Mouse (Mus musculus): ENCODE measurements around the gene Akr1a1.

Akr1a1 gene

DNA sequence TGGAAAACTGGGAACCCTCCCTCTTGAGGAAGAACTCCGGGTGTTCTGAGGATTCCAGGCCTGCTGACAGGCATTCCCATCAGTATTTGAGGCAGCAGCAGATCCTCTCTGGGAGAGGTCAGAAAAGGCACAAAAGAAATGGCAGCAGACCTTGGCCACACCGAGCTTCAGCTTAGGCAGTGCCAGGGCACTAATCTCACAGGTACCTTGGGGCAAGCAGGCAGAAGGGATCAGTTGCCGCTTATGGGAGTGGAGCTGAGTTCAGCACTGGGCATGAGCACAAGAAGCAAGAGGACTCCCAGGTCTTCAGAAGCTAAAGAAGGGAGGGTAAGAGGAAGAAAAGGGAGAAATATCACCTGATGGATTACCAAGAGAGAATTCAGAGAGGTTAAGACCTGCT lies 6.5 kb upstream of the Akr1a1 start:
- DNase-seq: peak; percentile 33

DNA sequence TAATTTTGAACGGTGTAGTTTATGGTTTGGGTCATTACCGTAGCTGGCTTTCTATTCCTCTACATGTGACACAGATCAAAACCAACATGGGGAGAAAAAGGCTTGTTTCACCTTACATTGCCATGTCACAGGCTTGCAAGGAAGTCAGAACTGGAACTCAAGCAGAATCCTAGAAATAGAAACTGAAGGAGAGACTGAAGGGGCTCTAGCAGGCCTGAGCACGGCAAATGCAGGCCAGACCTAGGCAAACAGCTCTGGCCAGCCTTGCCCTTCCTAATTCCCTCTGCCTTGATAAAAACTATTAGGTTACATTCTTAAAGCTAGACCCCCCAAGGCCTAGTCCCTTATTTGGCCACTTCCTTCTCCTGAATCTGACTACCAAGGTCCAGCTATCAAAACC lies 4.2 kb upstream of the Akr1a1 start:
- DNase-seq: no peak

DNA sequence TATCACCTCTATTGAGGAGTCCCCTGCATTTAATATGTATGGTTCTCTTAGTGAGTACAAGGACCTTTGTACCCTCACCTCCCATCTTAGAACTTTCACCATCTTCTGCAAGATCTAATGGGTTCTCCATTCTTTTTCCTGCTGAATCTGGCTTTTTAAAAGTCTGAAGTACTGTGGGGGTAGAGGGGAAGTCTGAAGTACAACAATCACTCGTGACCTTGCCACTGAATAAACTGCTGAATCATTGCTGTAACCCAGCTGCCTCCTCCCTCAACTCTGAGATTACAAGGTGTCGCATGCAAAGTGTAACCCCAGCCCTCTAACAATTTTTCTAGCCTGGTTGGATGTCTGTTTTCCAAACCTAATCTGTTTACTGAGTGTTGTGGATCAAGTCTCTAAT lies 3.6 kb upstream of the Akr1a1 start:
- DNase-seq: peak; percentile 31

GRCm38 (mm10) chr4:116653228-116653627 lies 1.7 kb upstream of the Akr1a1 start:
- DNase-seq: peak; percentile 59

GRCm38 (mm10) chr4:116651797-116652135 lies 286 bp upstream of the Akr1a1 start:
- no peak for DNase-seq

GRCm38 (mm10) chr4:116650365-116650764 lies 1.1 kb downstream of the Akr1a1 start:
- peak; percentile 36 for DNase-seq

- DNase-seq: no peak
These were observed 2.1 kb downstream of the Akr1a1 start for GRCm38 (mm10) chr4:116649411-116649810.

- no peak for DNase-seq
These were observed 5.9 kb downstream of the Akr1a1 start for GRCm38 (mm10) chr4:116645624-116646023.

- peak; percentile 40 for DNase-seq
These were observed 7.2 kb downstream of the Akr1a1 start for GRCm38 (mm10) chr4:116644326-116644725.

DNA sequence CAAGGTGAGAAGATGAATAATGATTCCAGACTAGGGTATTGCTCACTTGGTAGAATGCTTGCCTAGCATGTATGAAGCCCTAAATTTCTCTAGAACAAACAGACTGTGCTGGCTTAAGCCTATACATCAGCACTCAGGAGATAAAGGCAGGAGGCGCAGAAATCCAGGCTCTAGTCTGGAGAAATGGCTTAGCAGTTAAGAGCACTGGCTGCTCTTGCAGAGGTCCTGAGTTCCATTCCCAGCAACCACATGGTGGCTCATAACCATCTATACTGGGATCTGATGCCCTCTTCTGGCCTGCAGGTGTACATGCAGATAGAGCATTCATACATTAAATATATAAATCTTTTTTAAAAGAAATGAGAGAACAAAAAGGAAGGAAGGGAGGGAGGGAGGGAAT lies 9.4 kb downstream of the Akr1a1 start:
- DNase-seq: no peak

GRCm38 (mm10) chr4:116638821-116639220 lies 12.7 kb downstream of the Akr1a1 start:
- DNase-seq: no peak

DNA sequence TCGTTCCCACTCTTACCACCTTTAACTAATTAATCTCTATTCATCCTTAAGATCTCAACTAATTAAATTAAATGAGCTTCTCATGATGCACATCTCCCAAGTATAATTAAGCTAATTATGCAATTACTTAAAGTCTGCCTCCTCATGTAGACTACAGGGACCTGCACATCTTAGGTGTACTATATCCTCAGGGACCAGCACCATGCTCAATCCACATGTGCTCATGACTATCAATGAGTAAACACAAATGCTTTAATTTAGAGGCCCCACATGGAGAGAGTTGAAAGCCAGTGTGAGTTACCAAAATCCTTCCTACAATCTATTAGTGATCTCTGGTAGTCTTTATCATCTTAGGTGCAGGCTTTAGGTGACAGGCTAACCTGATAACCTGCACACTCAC lies 16.3 kb downstream of the Akr1a1 start:
- no peak for DNase-seq

GRCm38 (mm10) chr4:116627722-116628662 lies 23.5 kb downstream of the Akr1a1 start, which contains the start of gene Nasp:
Nasp (minus strand) TSS chr4:116627941.
- peak; percentile 85 for DNase-seq

- peak; percentile 95 for DNase-seq
These were observed 24.1 kb downstream of the Akr1a1 start for GRCm38 (mm10) chr4:116627359-116627716.

GRCm38 (mm10) chr4:116626658-116627358 lies 24.7 kb downstream of the Akr1a1 start:
- DNase-seq: peak; percentile 84

- no peak for DNase-seq
These were observed 26.6 kb downstream of the Akr1a1 start for GRCm38 (mm10) chr4:116624831-116625230.

DNA sequence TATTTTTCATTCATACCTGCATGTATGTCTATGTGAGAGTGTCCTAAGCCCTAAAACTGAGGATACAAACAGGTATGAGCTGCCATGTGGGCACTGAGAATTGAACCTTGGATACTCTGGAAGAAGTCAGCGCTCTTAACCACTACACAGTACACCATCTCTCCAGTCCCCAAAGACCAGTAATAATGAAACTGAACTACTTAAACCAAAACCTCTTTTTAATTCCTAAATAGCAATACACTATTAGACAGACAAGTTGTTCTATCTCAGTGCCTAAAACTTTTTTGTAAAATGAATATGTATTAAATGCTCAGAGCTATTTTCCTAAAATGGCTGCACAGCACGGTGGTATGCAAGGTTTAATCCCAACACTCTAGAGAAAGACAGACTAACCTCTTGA lies 36.2 kb downstream of the Akr1a1 start:
- DNase-seq: no peak

GRCm38 (mm10) chr4:116612621-116613020 lies 38.9 kb downstream of the Akr1a1 start:
- DNase-seq: no peak

GRCm38 (mm10) chr4:116596978-116597881 lies 54.2 kb downstream of the Akr1a1 start:
- DNase-seq: peak; percentile 93

DNA sequence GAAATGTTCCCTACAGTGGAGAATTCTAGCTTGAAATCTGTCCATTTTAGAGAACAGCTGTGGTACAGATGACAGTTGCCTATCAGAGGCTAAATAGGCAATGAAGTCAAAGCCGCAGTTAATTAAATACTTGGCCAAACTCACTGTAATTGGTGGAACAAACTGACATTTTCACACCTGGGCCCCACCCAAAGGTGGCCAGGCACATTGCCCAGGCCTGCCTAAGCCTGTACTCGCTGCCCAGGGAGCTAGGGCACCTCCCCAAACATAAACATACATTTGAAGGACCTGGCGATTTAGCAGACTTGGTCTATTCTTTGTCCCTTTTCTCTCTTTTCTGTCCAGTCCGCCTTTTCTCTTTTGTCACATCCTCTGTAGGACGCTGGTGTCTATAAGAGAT lies 55.1 kb downstream of the Akr1a1 start, which contains the start of gene Ccdc17:
Gene Ccdc17 (plus strand): TSS at position 276 of the 400 bp plus-strand sequence.
- peak; percentile 13 for DNase-seq

GRCm38 (mm10) chr4:116595793-116596192 lies 55.7 kb downstream of the Akr1a1 start:
- no peak for DNase-seq

Data from kidney, adult 18-20 months (tissue).